Mouse (Mus musculus) midbrain, embryonic 13.5 days (tissue): Measurements from ENCODE around the gene Cask. TPM values are rescaled to one million over a fixed set of nuclear protein-coding genes. Genes with fewer than 3 reads are reported as not detected.

Experiments
- ATAC-seq: fragments of 200-750 bp; cut with Nextera tagmentation; 2 replicates; pipeline ENCODE4 v1.8.0; 2017; ENCODE audit warnings: mild to moderate bottlenecking, moderate TSS enrichment, moderate library complexity
- H3K27ac ChIP-seq: fragments of 300-500 bp; sonication (generic); 2 replicates; pipeline ENCODE4 v1.5.1; 2015; ENCODE audit warnings: inconsistent platforms, mild to moderate bottlenecking, moderate library complexity
- H3K27me3 ChIP-seq: fragments of 300-500 bp; sonication (generic); 2 replicates; pipeline ENCODE4 v1.6.1; 2015; ENCODE audit warnings: mild to moderate bottlenecking, inconsistent platforms
- H3K36me3 ChIP-seq: fragments of 300-500 bp; sonication (generic); 2 replicates; pipeline ENCODE4 v1.6.1; 2015; ENCODE audit warnings: mild to moderate bottlenecking, inconsistent platforms
- H3K4me1 ChIP-seq: fragments of 300-500 bp; sonication (generic); replicated peaks from 2 replicates; pipeline ENCODE4 v1.6.1; 2015; ENCODE audit warnings: inconsistent platforms
- H3K4me2 ChIP-seq: fragments of 300-500 bp; sonication (generic); replicated peaks from 2 replicates; pipeline ENCODE4 v1.6.1; 2015; ENCODE audit warnings: moderate library complexity, mild to moderate bottlenecking, inconsistent platforms
- H3K4me3 ChIP-seq: fragments of 300-500 bp; sonication (generic); replicated peaks from 2 replicates; pipeline ENCODE4 v1.5.1; 2015; ENCODE audit warnings: mild to moderate bottlenecking, inconsistent platforms
- H3K9ac ChIP-seq: fragments of 300-500 bp; sonication (generic); replicated peaks from 2 replicates; pipeline ENCODE4 v1.6.1; 2015; ENCODE audit warnings: mild to moderate bottlenecking, inconsistent platforms
- H3K9me3 ChIP-seq: fragments of 300-500 bp; sonication (generic); 2 replicates; pipeline ENCODE4 v1.6.1; 2016; ENCODE audit warnings: mild to moderate bottlenecking, inconsistent platforms
- WGBS: fragments of 180-500 bp; shearing (Covaris S2); methylation state at CpG from one replicate; pipeline ENCODE4 v1.1.7; 2015; 5-methylcytosine and 5-hydroxymethylcytosine counted together
- polyA plus RNA-seq: library from polyadenylated mRNA; unstranded; fragments of >200 nt; fragmentation: Nextera tagmentation; extraction: Ambion mirVana; gene quantifications from 2 replicates; pipeline ENCODE4 v1.2.1, GENCODE M21; 2015

Gene Cask
- polyA plus RNA-seq, 1 experiment from 2014 or later, result 45.7 TPM

DNA sequence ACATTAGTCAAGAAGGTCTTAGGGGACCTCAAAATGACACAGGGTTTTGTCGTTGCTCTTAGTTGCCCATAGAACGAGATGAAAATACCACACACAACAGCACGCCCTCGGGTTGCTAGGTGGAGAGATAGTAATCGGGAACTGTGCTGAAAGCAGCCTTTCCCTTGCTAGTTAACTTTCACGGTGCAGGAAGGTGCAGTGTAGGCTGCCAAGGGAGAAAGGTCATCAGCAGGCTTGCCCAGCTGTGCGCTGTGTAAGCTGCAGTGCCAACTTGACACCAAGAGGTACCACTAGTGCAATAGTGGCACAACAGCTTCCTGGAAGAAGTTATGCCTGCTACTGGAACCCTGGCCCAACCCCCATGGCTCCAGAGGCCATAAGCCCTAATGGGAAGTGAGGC, 346.8 kb downstream of the Cask start:
- Histone ChIP-seq H3K4me2 (no peak overlapping the region), H3K4me3 (no peak overlapping the region), H3K36me3 (no peaks in the 10 kb centered on the region), H3K9ac (no peak overlapping the region), H3K27me3 (no peaks in the 10 kb centered on the region), H3K27ac (no peak overlapping the region), H3K9me3 (no peaks in the 10 kb centered on the region), H3K4me1 (no peaks in the 10 kb centered on the region)
- 93% methylated on average over 7 of the region's 7 CpGs for WGBS
- ATAC-seq, result no peak

DNA sequence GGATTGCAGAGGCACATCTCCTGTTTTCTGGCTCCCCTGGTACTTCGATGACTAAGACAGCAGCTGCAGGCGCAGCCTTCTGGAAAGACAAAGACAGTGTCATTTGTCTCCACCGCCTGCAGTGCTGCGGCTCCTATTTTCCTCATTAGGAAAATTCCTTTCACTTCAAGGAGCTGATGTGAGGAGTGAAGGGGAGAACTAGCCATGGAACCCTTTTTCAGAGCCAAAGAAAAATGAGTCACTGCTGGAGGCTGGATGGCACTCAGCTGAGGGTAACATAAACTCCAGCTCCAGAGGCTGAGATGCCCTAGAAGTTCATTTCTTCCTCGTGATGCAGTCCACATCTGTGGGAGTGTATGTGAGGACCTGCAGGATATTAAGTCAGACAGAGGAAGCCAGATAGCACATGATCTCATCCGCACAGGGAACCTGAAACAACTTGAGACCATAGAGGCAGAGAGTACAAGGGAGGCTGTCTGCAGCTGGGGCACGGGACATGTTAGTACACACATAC, 348.2 kb downstream of the Cask start:
- no peaks in the 10 kb centered on the region for H3K9me3 ChIP-seq
- no peak overlapping the region for H3K4me2 ChIP-seq
- 59% methylated on average over 7 of the region's 7 CpGs for WGBS
- ATAC-seq, result peak; percentile 30; the same call in 1 of the 2 replicates
- H3K27ac ChIP-seq, result no peak overlapping the region
- 0 out of 2 replicates have a peak overlapping the region, but pooled peaks have one; percentile 14 for H3K9ac ChIP-seq
- H3K27me3 ChIP-seq, result no peaks in the 10 kb centered on the region
- no peaks in the 10 kb centered on the region for H3K36me3 ChIP-seq
- no peaks in the 10 kb centered on the region for H3K4me1 ChIP-seq
- no peak overlapping the region for H3K4me3 ChIP-seq

- WGBS, result 89% methylated on average over 4 of the region's 4 CpGs
- no peaks in the 10 kb centered on the region for H3K9me3 ChIP-seq
- H3K4me1 ChIP-seq, result no peaks in the 10 kb centered on the region
- H3K27ac ChIP-seq, result no peak overlapping the region
- ATAC-seq, result no peak
- no peaks in the 10 kb centered on the region for H3K27me3 ChIP-seq
- no peak overlapping the region for H3K9ac ChIP-seq
- no peak overlapping the region for H3K4me3 ChIP-seq
- no peaks in the 10 kb centered on the region for H3K36me3 ChIP-seq
- H3K4me2 ChIP-seq, result no peak overlapping the region
Observed at GRCm38 (mm10) chrX:13500284-13500683, 350.9 kb downstream of the Cask start.

DNA sequence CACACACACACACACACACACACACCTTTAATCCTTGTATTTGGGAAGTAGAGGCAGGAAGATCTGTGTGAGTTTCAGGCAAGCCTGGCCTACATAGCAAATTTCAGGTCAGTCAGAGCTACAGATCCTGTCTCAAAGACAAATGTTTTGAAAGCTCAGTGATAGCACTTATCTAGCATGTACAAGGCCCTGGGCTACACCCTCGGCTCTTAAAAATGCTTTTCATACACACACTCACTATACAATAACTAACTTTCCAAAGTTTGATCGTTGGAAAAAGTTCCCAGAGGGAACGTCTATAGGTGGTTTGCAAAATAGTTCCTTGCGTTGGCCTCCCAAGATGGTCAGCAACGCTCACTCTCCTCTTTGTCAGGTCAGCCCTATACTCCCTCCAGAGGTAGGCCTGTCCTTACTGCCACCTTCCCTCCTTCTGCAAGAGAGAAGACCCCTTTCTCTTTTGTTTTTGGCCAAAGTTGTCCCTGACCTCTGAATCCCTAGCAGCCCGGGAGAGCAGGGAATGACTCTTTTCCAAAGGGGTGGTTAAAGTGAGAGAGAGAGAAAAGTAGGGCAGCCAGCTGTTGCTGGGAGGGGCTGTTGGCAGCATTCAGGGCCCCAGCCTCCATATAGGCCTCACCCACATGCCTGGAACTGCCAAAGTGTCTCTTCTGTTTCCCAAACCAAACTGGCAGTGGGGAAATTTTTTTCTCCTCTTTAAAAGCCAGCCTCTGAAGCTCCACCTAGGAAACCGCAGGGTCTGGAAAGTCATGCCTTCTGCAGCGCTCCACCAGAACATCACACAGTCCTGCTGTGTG, 356.1 kb downstream of the Cask start:
- no peak overlapping the region for H3K27ac ChIP-seq
- no peaks in the 10 kb centered on the region; the same call in 1 of the 2 replicates for H3K27me3 ChIP-seq
- no peaks in the 10 kb centered on the region for H3K4me1 ChIP-seq
- H3K4me3 ChIP-seq, result no peak overlapping the region
- H3K9ac ChIP-seq, result no peak overlapping the region
- no peaks in the 10 kb centered on the region for H3K9me3 ChIP-seq
- H3K36me3 ChIP-seq, result no peaks in the 10 kb centered on the region
- no peak overlapping the region for H3K4me2 ChIP-seq
- no peak for ATAC-seq
- 82% methylated on average over 8 of the region's 8 CpGs for whole genome bisulfite sequencing

DNA sequence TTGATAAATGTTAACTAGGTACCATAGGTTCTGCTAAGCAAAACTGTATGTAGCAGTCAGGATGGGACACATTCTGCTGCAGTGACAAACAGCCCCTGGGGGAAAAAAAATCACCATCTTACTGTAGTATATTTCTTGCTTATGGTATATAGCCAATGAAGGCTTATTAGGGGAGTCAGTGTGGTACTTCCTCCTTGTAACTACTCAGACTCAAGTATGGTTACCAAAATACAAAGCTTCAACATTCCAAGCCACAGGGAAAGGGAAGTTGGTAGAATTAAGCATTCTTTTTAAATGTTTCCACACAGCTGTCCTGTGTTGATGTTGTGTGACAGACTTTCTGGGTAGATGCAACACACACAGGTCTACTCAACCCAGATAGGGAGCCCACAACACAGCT, 358.2 kb downstream of the Cask start:
- H3K27me3 ChIP-seq, result no peaks in the 10 kb centered on the region; the same call in 1 of the 2 replicates
- H3K27ac ChIP-seq, result no peak overlapping the region
- no peak for ATAC-seq
- H3K9ac ChIP-seq, result no peak overlapping the region
- H3K9me3 ChIP-seq, result no peaks in the 10 kb centered on the region
- H3K4me1 ChIP-seq, result no peaks in the 10 kb centered on the region
- no peak overlapping the region for H3K4me3 ChIP-seq
- no peaks in the 10 kb centered on the region for H3K36me3 ChIP-seq
- H3K4me2 ChIP-seq, result no peak overlapping the region

DNA sequence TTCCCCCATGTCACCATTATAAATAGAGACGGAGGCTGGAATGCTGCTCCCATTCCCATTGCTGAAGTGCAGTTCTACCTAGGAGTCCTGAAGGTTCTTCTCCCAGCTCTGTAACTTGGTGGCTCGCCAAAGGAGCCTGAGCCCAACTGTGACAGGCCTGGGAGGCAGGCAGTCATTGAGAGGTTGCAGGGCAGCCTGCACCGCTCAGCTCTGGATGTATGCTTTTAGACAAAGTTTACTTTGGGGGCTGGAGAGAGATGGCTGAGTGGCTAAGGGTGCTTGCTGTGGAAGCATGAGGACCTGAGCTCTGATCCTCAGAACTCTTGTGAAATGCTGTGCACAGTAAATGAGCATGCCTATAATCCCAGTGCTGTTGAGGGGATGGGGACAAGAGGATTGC, 360.2 kb downstream of the Cask start:
- Histone ChIP-seq H3K4me2 (no peak overlapping the region), H3K36me3 (no peaks in the 10 kb centered on the region), H3K9ac (no peak overlapping the region), H3K9me3 (no peaks in the 10 kb centered on the region; the same call in 1 of the 2 replicates), H3K27me3 (peaks cover 4% of the 10 kb centered on the region; the same call in 1 of the 2 replicates), H3K4me3 (no peak overlapping the region), H3K27ac (no peak overlapping the region), H3K4me1 (no peaks in the 10 kb centered on the region)
- WGBS, result 71% methylated on average over 3 of the region's 3 CpGs
- no peak for ATAC-seq

- 91% methylated on average over 1 of the region's 1 CpGs for WGBS
- peaks cover 4% of the 10 kb centered on the region; the same call in 1 of the 2 replicates for H3K27me3 ChIP-seq
- no peak overlapping the region for H3K4me3 ChIP-seq
- no peak for ATAC-seq
- H3K36me3 ChIP-seq, result no peaks in the 10 kb centered on the region
- no peak overlapping the region for H3K9ac ChIP-seq
- H3K4me2 ChIP-seq, result no peak overlapping the region
- no peaks in the 10 kb centered on the region for H3K4me1 ChIP-seq
- no peak overlapping the region for H3K27ac ChIP-seq
- no peaks in the 10 kb centered on the region; the same call in 1 of the 2 replicates for H3K9me3 ChIP-seq
Observed at GRCm38 (mm10) chrX:13489761-13490160, 361.4 kb downstream of the Cask start.

DNA sequence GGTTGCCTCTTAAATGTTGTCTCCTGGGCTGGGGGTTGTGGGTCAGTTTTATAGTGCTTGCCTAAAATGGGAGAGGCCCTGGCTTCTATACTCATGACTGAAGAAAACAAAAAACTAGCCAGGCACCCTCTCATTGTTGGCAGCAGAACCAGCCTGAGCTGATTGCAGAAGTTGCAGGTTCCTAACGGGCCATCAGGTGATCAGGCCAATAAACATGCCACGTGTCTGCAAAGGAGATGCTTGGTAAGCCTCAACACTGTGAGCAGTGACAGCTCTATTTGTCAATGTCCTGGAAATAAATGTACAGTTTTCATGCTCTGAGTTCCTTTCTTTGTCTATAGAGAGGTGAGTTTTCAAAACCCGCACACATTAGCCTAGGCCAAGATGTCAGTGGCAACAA, 362.2 kb downstream of the Cask start:
- H3K27me3 ChIP-seq, result peaks cover 4% of the 10 kb centered on the region; the same call in 1 of the 2 replicates

GRCm38 (mm10) chrX:13484447-13484846, 366.7 kb downstream of the Cask start:
- Histone ChIP-seq H3K4me3 (no peak overlapping the region), H3K27me3 (peaks cover 7% of the 10 kb centered on the region; the same call in 1 of the 2 replicates), H3K9me3 (no peaks in the 10 kb centered on the region; the same call in 1 of the 2 replicates), H3K9ac (no peak overlapping the region), H3K4me1 (no peaks in the 10 kb centered on the region), H3K27ac (no peak overlapping the region), H3K4me2 (no peak overlapping the region), H3K36me3 (no peaks in the 10 kb centered on the region)
- no peak for ATAC-seq

More for the DNA sequence above, 362.2 kb downstream of the Cask start:
- WGBS, result 77% methylated on average over 3 of the region's 3 CpGs
- Histone ChIP-seq H3K9me3 (no peaks in the 10 kb centered on the region; the same call in 1 of the 2 replicates), H3K9ac (no peak overlapping the region), H3K4me1 (no peaks in the 10 kb centered on the region), H3K36me3 (no peaks in the 10 kb centered on the region), H3K4me3 (no peak overlapping the region), H3K27ac (no peak overlapping the region), H3K4me2 (no peak overlapping the region)
- no peak for ATAC-seq

- H3K4me3 ChIP-seq, result no peak overlapping the region
- no peaks in the 10 kb centered on the region for H3K4me1 ChIP-seq
- no peaks in the 10 kb centered on the region for H3K36me3 ChIP-seq
- H3K27ac ChIP-seq, result no peak overlapping the region
- no peak overlapping the region for H3K9ac ChIP-seq
- H3K9me3 ChIP-seq, result no peaks in the 10 kb centered on the region; the same call in 1 of the 2 replicates
- ATAC-seq, result no peak
- H3K4me2 ChIP-seq, result no peak overlapping the region
- WGBS, result 83% methylated on average over 1 of the region's 1 CpGs
- peaks cover 7% of the 10 kb centered on the region; the same call in 1 of the 2 replicates for H3K27me3 ChIP-seq
Observed at GRCm38 (mm10) chrX:13482576-13482975, 368.6 kb downstream of the Cask start.

- Histone ChIP-seq H3K4me2 (no peak overlapping the region), H3K4me3 (no peak overlapping the region), H3K9ac (no peak overlapping the region), H3K4me1 (no peaks in the 10 kb centered on the region), H3K36me3 (no peaks in the 10 kb centered on the region), H3K9me3 (no peaks in the 10 kb centered on the region), H3K27me3 (0 out of 2 replicates have a peak, but pooled peaks cover 2% of the 10 kb centered on the region), H3K27ac (no peak overlapping the region)
- ATAC-seq, result no peak
Observed at GRCm38 (mm10) chrX:13479570-13479969, 371.6 kb downstream of the Cask start.

DNA sequence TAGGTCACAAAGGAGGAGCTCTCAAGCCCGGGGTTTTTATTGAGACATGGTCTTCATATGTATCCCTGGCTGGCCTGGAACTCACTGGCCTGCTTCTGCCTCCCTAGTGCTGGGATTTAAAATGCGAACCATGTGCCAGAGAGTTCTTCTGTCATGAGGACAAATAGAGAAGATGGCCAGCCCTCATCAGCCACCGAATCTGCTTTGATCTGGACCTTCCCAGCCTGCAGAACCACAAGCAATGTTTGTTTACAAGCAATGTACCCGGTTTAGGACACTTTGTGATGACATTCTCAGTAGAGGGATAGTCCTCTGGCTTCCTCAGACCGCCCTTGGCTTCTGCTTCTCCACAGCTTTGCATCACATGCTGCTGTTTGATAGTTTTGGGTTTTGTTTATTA, 372.9 kb downstream of the Cask start:
- Histone ChIP-seq H3K4me2 (no peak overlapping the region), H3K27ac (no peak overlapping the region), H3K4me1 (no peaks in the 10 kb centered on the region), H3K9me3 (no peaks in the 10 kb centered on the region), H3K27me3 (0 out of 2 replicates have a peak, but pooled peaks cover 2% of the 10 kb centered on the region), H3K4me3 (no peak overlapping the region), H3K9ac (no peak overlapping the region), H3K36me3 (no peaks in the 10 kb centered on the region)
- 70% methylated on average over 5 of the region's 5 CpGs for WGBS
- no peak for ATAC-seq
